ENCODE assay signal across 8 mouse cellular contexts in genomic region chr14:21983311-21983949, GRCm38 (mm10). TPM values are rescaled to one million over a fixed set of nuclear protein-coding genes. Genes with fewer than 3 reads are reported as not detected.
A peak's percentile ranks its signal among the peaks of the same experiment; 100 is the strongest.
DNase-seq lines count a peak whose midpoint lies in the region; ATAC-seq lines count a peak whose summit lies in the region.

No protein-coding gene starts in this region.

- H3K36me3 ChIP-seq in embryonic facial prominence, embryonic 15.5 days = 0 out of 2 replicates have a peak, but pooled peaks cover 5% of the 10 kb centered on the region
- H3K36me3 ChIP-seq in hindbrain, embryonic 12.5 days = peaks cover 12% of the 10 kb centered on the region
- 0 out of 2 replicates have a peak, but pooled peaks cover 4% of the 10 kb centered on the region for H3K36me3 ChIP-seq in limb, embryonic 15.5 days
- peaks cover 13% of the 10 kb centered on the region for H3K36me3 ChIP-seq in neural tube, embryonic 11.5 days (ENCODE audit: control insufficient read depth, insufficient read depth, low read length)

- peak overlapping the region; percentile 46 for H3K9ac ChIP-seq in embryonic facial prominence, embryonic 15.5 days
- peak overlapping the region; percentile 83 for H3K9ac ChIP-seq in hindbrain, embryonic 12.5 days
- peak overlapping the region; percentile 46 for H3K9ac ChIP-seq in limb, embryonic 15.5 days
- peak overlapping the region; percentile 74 for H3K9ac ChIP-seq in neural tube, embryonic 11.5 days (ENCODE audit: low read length)

- H3K27ac ChIP-seq in embryonic facial prominence, embryonic 15.5 days (replicated peaks) = peak overlapping the region; percentile 88
- peak overlapping the region; percentile 87 for H3K27ac ChIP-seq in hindbrain, embryonic 12.5 days
- H3K27ac ChIP-seq in limb, embryonic 15.5 days = peak overlapping the region; percentile 78
- H3K27ac ChIP-seq in neural tube, embryonic 11.5 days (ENCODE audit: low read depth, low read length) = peak overlapping the region; percentile 83

- ATAC-seq in embryonic facial prominence, embryonic 15.5 days (ENCODE audit: insufficient number of reproducible peaks, low FRiP score, low TSS enrichment, low read depth) = no peak
- ATAC-seq in hindbrain, embryonic 12.5 days (ENCODE audit: low FRiP score) = no peak
- ATAC-seq in limb, embryonic 15.5 days (ENCODE audit: insufficient number of reproducible peaks, low FRiP score, low TSS enrichment, low read depth) = no peak
- ATAC-seq in neural tube, embryonic 11.5 days (ENCODE audit: insufficient read depth, low FRiP score, low TSS enrichment) = no peak

- peaks cover 21% of the 10 kb centered on the region for H3K4me1 ChIP-seq in embryonic facial prominence, embryonic 15.5 days
- peaks cover 36% of the 10 kb centered on the region for H3K4me1 ChIP-seq in hindbrain, embryonic 12.5 days
- H3K4me1 ChIP-seq in limb, embryonic 15.5 days = peaks cover 32% of the 10 kb centered on the region
- peaks cover 9% of the 10 kb centered on the region for H3K4me1 ChIP-seq in neural tube, embryonic 11.5 days (ENCODE audit: control insufficient read depth, insufficient read depth, low read length)

- DNase-seq in kidney, adult 18-20 months = peak; percentile 31
- DNase-seq in kidney, adult 11 months = no peak
- no peak for DNase-seq in neural tube, embryonic 11.5 days (ENCODE audit: low spot score)
- DNase-seq in frontal cortex, postnatal 14 days (ENCODE audit: low spot score in 2 of 2) = no peak
- DNase-seq in thymus, adult 18-20 months = no peak

- H3K4me2 ChIP-seq in embryonic facial prominence, embryonic 15.5 days (replicated peaks) = peak overlapping the region; percentile 65
- H3K4me2 ChIP-seq in hindbrain, embryonic 12.5 days (replicated peaks) = peak overlapping the region; percentile 75
- peak overlapping the region; percentile 59 for H3K4me2 ChIP-seq in limb, embryonic 15.5 days
- peak overlapping the region; percentile 60 for H3K4me2 ChIP-seq in neural tube, embryonic 11.5 days (ENCODE audit: low read depth)

- H3K9me3 ChIP-seq in embryonic facial prominence, embryonic 15.5 days (replicated peaks) = no peaks in the 10 kb centered on the region
- no peaks in the 10 kb centered on the region for H3K9me3 ChIP-seq in hindbrain, embryonic 12.5 days (replicated peaks)
- no peaks in the 10 kb centered on the region for H3K9me3 ChIP-seq in limb, embryonic 15.5 days
- H3K9me3 ChIP-seq in neural tube, embryonic 11.5 days (ENCODE audit: control insufficient read depth, low read length) = no peaks in the 10 kb centered on the region

- H3K27me3 ChIP-seq in embryonic facial prominence, embryonic 15.5 days = no peaks in the 10 kb centered on the region
- peaks cover 28% of the 10 kb centered on the region; the same call in 1 of the 2 replicates for H3K27me3 ChIP-seq in hindbrain, embryonic 12.5 days
- peaks cover 5% of the 10 kb centered on the region; the same call in 1 of the 2 replicates for H3K27me3 ChIP-seq in limb, embryonic 15.5 days
- no peaks in the 10 kb centered on the region for H3K27me3 ChIP-seq in neural tube, embryonic 11.5 days (ENCODE audit: control insufficient read depth, insufficient read depth, low read length)

- 6% methylated on average over 22 of the region's 22 CpGs for WGBS in embryonic facial prominence, embryonic 15.5 days
- WGBS in hindbrain, embryonic 12.5 days = 1% methylated on average over 22 of the region's 22 CpGs
- 6% methylated on average over 22 of the region's 22 CpGs for WGBS in limb, embryonic 15.5 days
- WGBS in neural tube, embryonic 11.5 days = under 1% methylated on average over 22 of the region's 22 CpGs

- H3K4me3 ChIP-seq in embryonic facial prominence, embryonic 15.5 days (replicated peaks) = peak overlapping the region; percentile 45
- H3K4me3 ChIP-seq in hindbrain, embryonic 12.5 days = peak overlapping the region; percentile 43
- H3K4me3 ChIP-seq in limb, embryonic 15.5 days = peak overlapping the region; percentile 39
- peak overlapping the region; percentile 51 for H3K4me3 ChIP-seq in neural tube, embryonic 11.5 days (ENCODE audit: low read depth, low read length)

RNA-seq across cellular contexts. Expression of gene Zfp503, which starts 6.0 kb away (rescaled TPM):
- polyA plus RNA-seq in embryonic facial prominence, embryonic 15.5 days (2015; fragmentation: Nextera tagmentation; extraction: Ambion mirVana) = 26.1 and 27.0 TPM in 2 replicates
- 39.0 and 45.6 TPM in 2 replicates for polyA plus RNA-seq in hindbrain, embryonic 12.5 days (2016; fragmentation: Nextera tagmentation; extraction: Ambion mirVana)
- 16.1 and 21.6 TPM in 2 replicates for polyA plus RNA-seq in limb, embryonic 15.5 days (2015; fragmentation: Nextera tagmentation; extraction: Ambion mirVana)
- 13.3 and 17.1 TPM in 2 replicates for polyA plus RNA-seq in neural tube, embryonic 11.5 days (2014; fragmentation: Nextera tagmentation; extraction: Ambion mirVana)

RNA-seq across cellular contexts. Expression of gene Lrmda, which starts 36.1 kb away (rescaled TPM):
- 0.39 and 0.64 TPM in 2 replicates for polyA plus RNA-seq in embryonic facial prominence, embryonic 15.5 days (2015; fragmentation: Nextera tagmentation; extraction: Ambion mirVana)
- 0.53 and 0.83 TPM in 2 replicates for polyA plus RNA-seq in hindbrain, embryonic 12.5 days (2016; fragmentation: Nextera tagmentation; extraction: Ambion mirVana)
- polyA plus RNA-seq in limb, embryonic 15.5 days (2015; fragmentation: Nextera tagmentation; extraction: Ambion mirVana) = 0.17 and 0.26 TPM in 2 replicates
- 0.66 TPM in 1 of 2 replicates, not detected in the other for polyA plus RNA-seq in neural tube, embryonic 11.5 days (2014; fragmentation: Nextera tagmentation; extraction: Ambion mirVana)
